9 mouse cellular contexts compared by ENCODE assay signal in the genomic region with DNA sequence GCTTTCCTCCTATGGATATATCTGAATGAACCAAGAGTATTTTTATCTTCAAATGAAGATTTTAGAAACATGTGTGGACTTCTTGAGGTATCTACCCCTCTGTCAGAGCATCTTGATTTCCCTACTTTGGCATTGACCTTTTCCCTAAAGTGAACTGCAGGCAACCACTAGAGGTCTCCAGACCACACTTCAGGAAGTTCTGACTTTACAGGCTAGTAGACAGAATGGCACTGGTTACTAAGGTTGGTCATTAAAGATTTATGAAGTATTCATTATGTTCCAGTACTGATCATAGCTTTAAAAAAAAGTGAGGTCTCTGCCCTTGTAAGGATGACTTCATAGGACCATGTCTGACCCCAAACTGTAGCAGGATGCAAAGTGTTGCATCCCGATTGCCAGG. TPM values are rescaled to one million over a fixed set of nuclear protein-coding genes. Genes with fewer than 3 reads are reported as not detected.
DNase-seq lines count a peak whose midpoint lies in the region; ATAC-seq and TF ChIP-seq lines count a peak whose summit lies in the region.
"Had no signal": no experiment of that assay in that cellular context is flagged by ENCODE, and none has a peak within 500 bp of the region (broad histone marks: within the 10 kb centered on the region; RNA-seq: fewer than 3 reads in every experiment).

No protein-coding gene starts in this region.

- peak; percentile 71 for TF ChIP-seq CTCF in left cerebral cortex, adult 2 months (IDR thresholded peaks at IDR 0.05)

- H3K27ac ChIP-seq in left cerebral cortex, adult 2 months: no peak overlapping the region
- H3K27ac ChIP-seq: liver, embryonic 15.5 days had no signal

- H3K4me3 ChIP-seq in left cerebral cortex, adult 2 months: no peak overlapping the region
- H3K4me3 ChIP-seq: liver, embryonic 15.5 days had no signal

- intact Hi-C loops in left cerebral cortex, adult 2 months (cut with DNase I): loop anchor here (5.0 kb wide), 2 partner anchors 79 to 224 kb away; no protein-coding TSS in a partner anchor
- intact Hi-C loops in left cerebral cortex, postnatal 10 days (cut with DNase I): loop anchor here (10.0 kb wide), 1 partner anchor 226 kb away; no protein-coding TSS in a partner anchor

- peak; percentile 2 for DNase-seq in cerebellum, adult 11 months
- DNase-seq in cerebellum, adult 8-10 months: no peak
- DNase-seq in left cerebral cortex, adult 2 months (ENCODE audit: extremely low spot score in 1 of 2, low spot score in 2 of 2): no peak
- DNase-seq in left cerebral cortex, postnatal 10 days (ENCODE audit: extremely low spot score in 1 of 2, low spot score in 2 of 2): no peak
- peak; percentile 18 for DNase-seq in NIH3T3 (ENCODE audit: low read depth)
- no peak for DNase-seq in thymus, postnatal 25 days
- no peak for DNase-seq in right cerebral cortex, postnatal 10 days (ENCODE audit: low spot score in 2 of 2)

- peak; percentile 68 for ATAC-seq in inflammation-experienced regulatory T-cells, adult 6 months

RNA-seq across cellular contexts. Expression of a gene that starts 46.0 kb away (rescaled TPM):
- 10 to 100 TPM in 1 of 2 experiments, 1 to 10 TPM in 1; 9.8 to 11.2 TPM for total RNA-seq in left cerebral cortex, adult 2 months (2021)
- 10 to 100 TPM in 1 of 2 experiments, 1 to 10 TPM in 1; 9.6 to 11.4 TPM for total RNA-seq in left cerebral cortex, postnatal 10 days (2021)
- polyA plus RNA-seq in inflammation-experienced regulatory T-cells, adult 6 months (2017; shearing (Covaris generic)): 10 to 100 TPM in 2 of 3 experiments, 1 to 10 TPM in 1; 7.2 to 22.2 (median 12.3) TPM

RNA-seq across cellular contexts. Expression of a gene that starts 58.2 kb away (rescaled TPM):
- 1 to 10 TPM; 1.7 to 2.5 TPM for total RNA-seq in left cerebral cortex, adult 2 months (2021)
- 1 to 10 TPM; 1.8 to 3.1 TPM for total RNA-seq in left cerebral cortex, postnatal 10 days (2021)
- not detected for polyA plus RNA-seq in inflammation-experienced regulatory T-cells, adult 6 months (2017; shearing (Covaris generic))
- polyA plus RNA-seq: liver, embryonic 15.5 days had no signal

Comparison
In these comparisons a context has a peak if more than half of its experiments do, and no peak if none do; other contexts are left out.
1. DNase-seq: peak in cerebellum, adult 11 months (single experiment) and NIH3T3 (single experiment); none in cerebellum, adult 8-10 months (single experiment), left cerebral cortex, adult 2 months (0 of 2), left cerebral cortex, postnatal 10 days (0 of 2), thymus, postnatal 25 days (single experiment) and right cerebral cortex, postnatal 10 days (0 of 2).